Mouse (Mus musculus): ENCODE data around the gene Mns1. TPM values are rescaled to one million over a fixed set of nuclear protein-coding genes. Genes with fewer than 3 reads are reported as not detected.
A peak's percentile ranks its signal among the peaks of the same experiment; 100 is the strongest.
"Not testable (repeated sequence)": the region's sequence is repeated elsewhere in the genome, so short reads cannot be mapped to it uniquely, and the experiment has no call there.

Gene Mns1
- 1 to 10 TPM in 3 of 26 experiments, under 1 TPM in 11, not detected in 12; 0.15 to 3.8 (median 0.50) TPM for total RNA-seq (2018; cell fraction: chromatin; rRNA removed)
- total RNA-seq (2018; cell fraction: cytosol; rRNA removed), result 1 to 10 TPM in 1 of 26 experiments, under 1 TPM in 25; 0.10 to 1.0 (median 0.39) TPM
- total RNA-seq (2018; cell fraction: nucleus; rRNA removed), result 1 to 10 TPM in 1 of 26 experiments, under 1 TPM in 13, not detected in 12; 0.06 to 1.6 (median 0.21) TPM
- 2.2 to 2.7 TPM in 2 of 3 replicates, not detected in the other for polyA plus RNA-seq (2018)

GRCm38 (mm10) chr9:72437822-72438701, at the start of gene Mns1:
Gene Mns1, plus strand, starts transcription at chr9:72438011.
- no peaks in the 10 kb centered on the region for H3K36me3 ChIP-seq (ENCODE audit: inconsistent target)
- H3K79me2 ChIP-seq (ENCODE audit: inconsistent target), result no peaks in the 10 kb centered on the region
- peak within 1 kb of the TSS; percentile 80 for H3K4me3 ChIP-seq (ENCODE audit: inconsistent target)
- WGBS (ENCODE audit: missing documents), result 4% methylated on average over 43 of the region's 43 CpGs
- H3K27ac ChIP-seq, result no peak within 1 kb of the TSS

GRCm38 (mm10) chr9:72388934-72389333, 48.9 kb upstream of the Mns1 start:
- H3K79me2 ChIP-seq (ENCODE audit: inconsistent target), result no peaks in the 10 kb centered on the region
- 97% methylated on average over 4 of the region's 4 CpGs for WGBS (ENCODE audit: missing documents)
- no peaks in the 10 kb centered on the region for H3K36me3 ChIP-seq (ENCODE audit: inconsistent target)
- H3K4me3 ChIP-seq (ENCODE audit: inconsistent target), result no peak overlapping the region
- H3K27ac ChIP-seq, result no peak overlapping the region

GRCm38 (mm10) chr9:72389431-72390002, 48.3 kb upstream of the Mns1 start:
- WGBS (ENCODE audit: missing documents), result 88% methylated on average over 13 of the region's 14 CpGs
- no peak overlapping the region for H3K4me3 ChIP-seq (ENCODE audit: inconsistent target)
- no peak overlapping the region for H3K27ac ChIP-seq
- no peaks in the 10 kb centered on the region for H3K79me2 ChIP-seq (ENCODE audit: inconsistent target)
- H3K36me3 ChIP-seq (ENCODE audit: inconsistent target), result no peaks in the 10 kb centered on the region

GRCm38 (mm10) chr9:72390321-72391077, 47.3 kb upstream of the Mns1 start:
- Histone ChIP-seq H3K79me2 (ENCODE audit: inconsistent target) (no peaks in the 10 kb centered on the region), H3K27ac (no peak overlapping the region), H3K4me3 (ENCODE audit: inconsistent target) (no peak overlapping the region), H3K36me3 (ENCODE audit: inconsistent target) (no peaks in the 10 kb centered on the region)
- 89% methylated on average over 12 of the region's 12 CpGs for WGBS (ENCODE audit: missing documents)

- no peaks in the 10 kb centered on the region for H3K79me2 ChIP-seq (ENCODE audit: inconsistent target)
- no peaks in the 10 kb centered on the region for H3K36me3 ChIP-seq (ENCODE audit: inconsistent target)
- no peak overlapping the region for H3K4me3 ChIP-seq (ENCODE audit: inconsistent target)
- no peak overlapping the region for H3K27ac ChIP-seq
- WGBS (ENCODE audit: missing documents), result 92% methylated on average over 7 of the region's 7 CpGs
Measured at GRCm38 (mm10) chr9:72392686-72393085, 45.1 kb upstream of the Mns1 start.

- Histone ChIP-seq H3K4me3 (ENCODE audit: inconsistent target) (no peak overlapping the region), H3K36me3 (ENCODE audit: inconsistent target) (no peaks in the 10 kb centered on the region), H3K79me2 (ENCODE audit: inconsistent target) (no peaks in the 10 kb centered on the region), H3K27ac (no peak overlapping the region)
- WGBS (ENCODE audit: missing documents), result 92% methylated on average over 13 of the region's 15 CpGs
Measured at GRCm38 (mm10) chr9:72393238-72393637, 44.6 kb upstream of the Mns1 start.

- Histone ChIP-seq H3K79me2 (ENCODE audit: inconsistent target) (no peaks in the 10 kb centered on the region), H3K36me3 (ENCODE audit: inconsistent target) (no peaks in the 10 kb centered on the region), H3K4me3 (ENCODE audit: inconsistent target) (no peak overlapping the region), H3K27ac (no peak overlapping the region)
- 95% methylated on average over 6 of the region's 8 CpGs for WGBS (ENCODE audit: missing documents)
Measured at GRCm38 (mm10) chr9:72393869-72394341, 43.9 kb upstream of the Mns1 start.

- no peak overlapping the region for H3K27ac ChIP-seq
- WGBS (ENCODE audit: missing documents), result 21% methylated on average over 4 of the region's 4 CpGs
- H3K4me3 ChIP-seq (ENCODE audit: inconsistent target), result no peak overlapping the region
- no peaks in the 10 kb centered on the region for H3K79me2 ChIP-seq (ENCODE audit: inconsistent target)
- no peaks in the 10 kb centered on the region for H3K36me3 ChIP-seq (ENCODE audit: inconsistent target)
Measured at GRCm38 (mm10) chr9:72400121-72400520, 37.7 kb upstream of the Mns1 start.

- not testable (repeated sequence) for H3K27ac ChIP-seq; H3K36me3 ChIP-seq (ENCODE audit: inconsistent target); H3K79me2 ChIP-seq (ENCODE audit: inconsistent target); H3K4me3 ChIP-seq (ENCODE audit: inconsistent target)
- WGBS (ENCODE audit: missing documents), result 85% methylated on average over 4 of the region's 4 CpGs
Measured at GRCm38 (mm10) chr9:72401769-72402168, 36.0 kb upstream of the Mns1 start.

GRCm38 (mm10) chr9:72403421-72403820, 34.4 kb upstream of the Mns1 start:
- Histone ChIP-seq H3K36me3 (ENCODE audit: inconsistent target) (no peaks in the 10 kb centered on the region), H3K27ac (no peak overlapping the region), H3K4me3 (ENCODE audit: inconsistent target) (no peak overlapping the region), H3K79me2 (ENCODE audit: inconsistent target) (no peaks in the 10 kb centered on the region)
- WGBS (ENCODE audit: missing documents), result 89% methylated on average over 6 of the region's 6 CpGs

- Histone ChIP-seq H3K36me3 (ENCODE audit: inconsistent target) (no peaks in the 10 kb centered on the region), H3K79me2 (ENCODE audit: inconsistent target) (no peaks in the 10 kb centered on the region), H3K27ac (no peak overlapping the region), H3K4me3 (ENCODE audit: inconsistent target) (no peak overlapping the region)
- 91% methylated on average over 7 of the region's 8 CpGs for WGBS (ENCODE audit: missing documents)
Measured at GRCm38 (mm10) chr9:72404446-72404845, 33.4 kb upstream of the Mns1 start.

GRCm38 (mm10) chr9:72404934-72405333, 32.9 kb upstream of the Mns1 start:
- no peaks in the 10 kb centered on the region for H3K79me2 ChIP-seq (ENCODE audit: inconsistent target)
- H3K36me3 ChIP-seq (ENCODE audit: inconsistent target), result no peaks in the 10 kb centered on the region
- no peak overlapping the region for H3K27ac ChIP-seq
- H3K4me3 ChIP-seq (ENCODE audit: inconsistent target), result no peak overlapping the region
- 95% methylated on average over 3 of the region's 3 CpGs for WGBS (ENCODE audit: missing documents)

- WGBS (ENCODE audit: missing documents), result 94% methylated on average over 9 of the region's 9 CpGs
- no peak overlapping the region for H3K4me3 ChIP-seq (ENCODE audit: inconsistent target)
- H3K79me2 ChIP-seq (ENCODE audit: inconsistent target), result no peaks in the 10 kb centered on the region
- no peak overlapping the region for H3K27ac ChIP-seq
- H3K36me3 ChIP-seq (ENCODE audit: inconsistent target), result no peaks in the 10 kb centered on the region
Measured at GRCm38 (mm10) chr9:72405882-72406638, 31.8 kb upstream of the Mns1 start.

GRCm38 (mm10) chr9:72408131-72408586, 29.7 kb upstream of the Mns1 start:
- Histone ChIP-seq H3K79me2 (ENCODE audit: inconsistent target) (no peaks in the 10 kb centered on the region), H3K27ac (no peak overlapping the region), H3K4me3 (ENCODE audit: inconsistent target) (peak overlapping the region; percentile 23; the same call in 1 of the 2 replicates), H3K36me3 (ENCODE audit: inconsistent target) (no peaks in the 10 kb centered on the region)
- WGBS (ENCODE audit: missing documents), result 6% methylated on average over 12 of the region's 12 CpGs

All from macrophage (primary cell).